Mouse (Mus musculus) left cerebral cortex, postnatal 25 days (tissue): Measurements from ENCODE around the gene Ppil3. TPM values are rescaled to one million over a fixed set of nuclear protein-coding genes. Genes with fewer than 3 reads are reported as not detected.

Source experiments
- DNase-seq, 2 experiments: peaks; one replicate each; pipeline ENCODE4 v3.0.0; 2022; ENCODE audit warnings: low spot score in 2 of 2, mixed read lengths in 1 of 2
- intact Hi-C: fragments of 180-260 bp; cut with DNase I; formaldehyde crosslinking; loops from one replicate; pipeline ENCODE4 v1.15.1; 2025
- total RNA-seq, 2 experiments: library from RNA; stranded (reverse); gene quantifications; 2 replicates each; pipeline ENCODE4 v1.2.3; 2021

The Ppil3 gene
- total RNA-seq, 2 experiments from 2014 or later, result 27.1 to 27.8 TPM

GRCm38 (mm10) chr1:58410776-58411175 lies 34.5 kb downstream of the Ppil3 start:
- intact Hi-C loops, result no loop called here
- DNase-seq, result no peak

DNA sequence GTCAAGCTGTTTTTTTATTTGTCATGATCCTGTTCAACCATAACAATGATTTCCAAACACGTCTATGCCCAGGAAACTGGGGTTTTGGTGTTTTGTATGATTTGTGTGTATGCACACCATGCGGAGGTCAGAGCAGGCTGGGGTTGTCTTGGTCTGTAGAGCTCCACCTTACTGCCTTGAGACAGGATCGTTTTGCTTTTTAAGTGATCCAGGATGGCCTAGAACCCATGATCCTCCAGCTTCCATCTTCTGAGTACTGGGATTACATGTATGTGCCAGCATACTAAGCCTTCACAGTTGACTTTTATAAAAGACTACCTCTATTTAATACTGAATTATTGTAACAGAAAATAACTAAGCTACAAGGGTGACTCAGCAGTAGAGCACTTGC lies 35.1 kb downstream of the Ppil3 start:
- intact Hi-C loops, result no loop called here

DNA sequence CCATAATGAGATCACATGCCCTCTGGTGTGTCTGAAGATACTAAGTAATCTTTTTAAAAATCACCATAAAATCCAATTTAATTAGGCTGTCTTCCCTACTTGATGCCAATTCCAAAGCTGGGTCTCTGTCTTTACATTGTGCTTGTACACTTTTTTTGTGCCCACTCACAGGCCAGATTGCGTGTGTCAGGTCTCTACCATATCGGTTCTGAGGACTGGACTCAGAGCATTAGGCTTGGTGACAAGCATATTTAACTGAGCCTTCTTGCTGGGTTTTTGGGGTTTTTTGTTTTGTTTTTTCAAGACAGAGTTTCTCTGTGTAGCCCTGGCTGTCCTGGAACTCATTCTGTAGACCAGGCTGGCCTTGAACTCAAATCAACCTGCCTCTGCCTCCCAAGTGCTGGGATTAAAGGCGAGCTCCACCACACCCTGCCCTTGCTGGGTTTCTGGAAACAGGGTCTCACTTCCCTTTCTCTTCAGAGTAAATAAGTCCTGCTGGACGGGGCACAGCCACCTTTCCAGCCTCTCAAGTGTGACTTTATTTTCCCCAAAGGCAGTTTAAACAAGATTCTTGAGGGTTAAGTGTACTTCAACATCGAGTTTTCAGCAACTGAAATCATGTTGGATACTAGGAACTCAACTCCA lies 35.6 kb downstream of the Ppil3 start:
- no peak for DNase-seq
- intact Hi-C loops, result no loop called here

More for the DNA sequence above, 35.1 kb downstream of the Ppil3 start:
- no peak for DNase-seq

DNA sequence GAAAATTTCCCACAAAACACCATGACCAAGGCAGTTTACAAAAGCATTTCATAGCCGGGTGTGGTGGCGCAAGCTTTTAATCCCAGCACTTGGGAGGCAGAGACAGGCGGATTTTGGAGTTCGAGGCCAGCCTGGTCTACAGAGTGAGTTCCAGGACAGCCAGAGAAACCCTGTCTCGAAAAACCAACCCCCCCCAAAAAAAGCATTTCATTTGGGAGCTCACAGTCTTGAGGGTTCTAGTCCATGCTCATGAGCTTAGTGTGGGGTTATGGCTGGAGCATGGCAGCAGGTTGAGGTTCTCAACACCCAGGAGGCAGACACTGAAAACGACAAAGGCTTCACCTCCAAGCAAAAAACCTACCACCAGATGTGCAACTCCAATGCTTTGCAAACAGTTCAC lies 37.1 kb downstream of the Ppil3 start:
- intact Hi-C loops, result no loop called here
- DNase-seq, result no peak

DNA sequence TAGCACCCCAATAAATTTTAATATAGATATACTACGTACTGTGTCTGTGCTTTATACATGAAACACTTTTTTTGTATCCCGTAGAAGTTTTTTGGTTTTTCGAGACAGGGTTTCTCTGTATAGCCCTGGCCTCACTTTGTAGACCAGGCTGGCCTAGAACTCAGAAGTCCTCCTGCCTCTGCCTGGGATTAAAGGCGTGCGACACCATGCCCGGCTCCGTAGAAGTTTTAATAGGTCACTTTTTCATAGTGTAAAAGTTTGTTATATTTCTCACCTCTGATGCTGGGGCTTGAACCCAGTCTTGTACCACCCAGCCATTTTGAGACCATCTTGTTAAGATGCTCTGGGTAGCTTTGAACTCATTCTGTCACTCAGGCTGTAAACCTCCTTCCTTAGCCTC lies 38.0 kb downstream of the Ppil3 start:
- intact Hi-C loops, result no loop called here
- DNase-seq, result no peak

DNA sequence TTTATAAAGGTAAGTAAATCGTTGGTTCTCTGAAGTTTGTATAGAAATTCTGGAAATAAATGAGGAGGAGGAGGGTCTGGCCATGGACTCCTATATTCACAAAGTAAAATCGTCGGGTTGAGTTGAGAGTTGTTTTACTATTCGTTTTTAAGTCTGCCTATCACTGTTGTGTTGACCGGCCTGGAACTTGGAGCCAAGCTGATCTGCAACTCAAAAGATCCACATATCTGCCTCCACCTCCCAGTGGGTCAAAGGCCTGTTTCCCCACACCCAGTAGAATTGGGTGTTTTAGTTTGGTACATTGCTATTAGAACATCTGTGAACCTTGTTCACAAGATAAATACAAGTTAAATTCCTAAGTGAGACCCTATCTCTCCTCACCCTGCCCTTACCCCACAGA lies 41.5 kb downstream of the Ppil3 start:
- intact Hi-C loops, result loop anchor here (2.0 kb wide), 1 partner anchor 13 kb away; no protein-coding TSS in a partner anchor
- DNase-seq, result no peak

- no peak for DNase-seq
- intact Hi-C loops, result no loop called here
Measured at GRCm38 (mm10) chr1:58401396-58401795, 43.9 kb downstream of the Ppil3 start.

DNA sequence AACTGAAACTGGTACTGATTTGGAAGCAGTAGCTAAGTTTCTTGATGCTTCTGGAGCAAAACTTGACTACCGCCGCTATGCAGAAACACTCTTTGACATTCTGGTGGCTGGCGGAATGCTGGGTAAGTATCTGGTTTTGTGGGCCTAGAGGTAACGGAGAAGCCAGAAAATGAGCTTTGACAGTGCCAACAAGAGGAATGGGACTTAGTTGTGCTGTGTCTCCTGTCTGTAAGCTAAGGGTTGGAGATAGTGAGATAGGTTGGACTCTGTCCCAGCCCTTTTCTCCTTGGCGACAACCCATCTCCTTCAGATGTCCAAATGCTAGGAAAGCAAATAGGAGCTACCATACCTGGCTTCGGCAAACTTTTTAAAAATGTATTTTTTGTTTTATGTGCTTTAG lies 47.6 kb downstream of the Ppil3 start:
- no peak for DNase-seq
- intact Hi-C loops, result loop anchor here (10.0 kb wide), 1 partner anchor 973 kb away; no protein-coding TSS in a partner anchor

GRCm38 (mm10) chr1:58396179-58396578 lies 49.1 kb downstream of the Ppil3 start:
- no peak for DNase-seq
- intact Hi-C loops, result loop anchor here (10.0 kb wide), 1 partner anchor 971 kb away; no protein-coding TSS in a partner anchor

DNA sequence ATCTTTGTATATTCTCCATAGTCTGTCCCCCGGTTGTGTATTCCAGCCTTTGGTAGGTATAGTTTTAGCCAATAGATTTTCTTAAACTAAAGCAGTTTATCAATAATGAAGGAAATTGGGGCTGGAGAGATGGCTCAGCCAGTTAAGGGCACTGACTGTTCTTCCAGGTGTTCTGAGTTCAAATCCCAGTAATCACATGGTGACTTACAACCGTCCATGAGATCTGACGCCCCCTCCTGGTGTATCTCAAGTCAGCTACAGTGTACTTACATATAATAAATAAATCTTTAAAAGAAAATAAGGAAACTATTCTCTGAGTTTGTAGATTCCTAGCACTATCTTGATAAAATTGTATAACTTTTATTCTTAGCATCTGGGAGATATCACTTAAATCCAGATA lies 49.9 kb downstream of the Ppil3 start:
- no peak for DNase-seq

GRCm38 (mm10) chr1:58393284-58394195 lies 51.7 kb downstream of the Ppil3 start:
- intact Hi-C loops, result loop anchor here (2.0 to 10.0 kb wide), 2 partner anchors 51 to 969 kb away; partner anchors contain the start of genes Nif3l1 and Ppil3
- peak; percentile 56 to 66 for DNase-seq

More for the DNA sequence above, 49.9 kb downstream of the Ppil3 start:
- intact Hi-C loops, result loop anchor here (10.0 kb wide), 1 partner anchor 971 kb away; no protein-coding TSS in a partner anchor

- intact Hi-C loops, result loop anchor here (2.0 to 10.0 kb wide), 2 partner anchors 52 to 968 kb away; partner anchors contain the start of genes Nif3l1 and Ppil3
- peak; percentile 90 to 93 for DNase-seq
Measured at GRCm38 (mm10) chr1:58392652-58393283, 52.5 kb downstream of the Ppil3 start, which contains the start of gene Bzw1. Gene Bzw1, plus strand, starts transcription at chr1:58392898.

- intact Hi-C loops, result loop anchor here (2.0 to 10.0 kb wide), 2 partner anchors 53 to 967 kb away; partner anchors contain the start of genes Nif3l1 and Ppil3
- no peak for DNase-seq
Measured at GRCm38 (mm10) chr1:58392268-58392651, 53.0 kb downstream of the Ppil3 start.

DNA sequence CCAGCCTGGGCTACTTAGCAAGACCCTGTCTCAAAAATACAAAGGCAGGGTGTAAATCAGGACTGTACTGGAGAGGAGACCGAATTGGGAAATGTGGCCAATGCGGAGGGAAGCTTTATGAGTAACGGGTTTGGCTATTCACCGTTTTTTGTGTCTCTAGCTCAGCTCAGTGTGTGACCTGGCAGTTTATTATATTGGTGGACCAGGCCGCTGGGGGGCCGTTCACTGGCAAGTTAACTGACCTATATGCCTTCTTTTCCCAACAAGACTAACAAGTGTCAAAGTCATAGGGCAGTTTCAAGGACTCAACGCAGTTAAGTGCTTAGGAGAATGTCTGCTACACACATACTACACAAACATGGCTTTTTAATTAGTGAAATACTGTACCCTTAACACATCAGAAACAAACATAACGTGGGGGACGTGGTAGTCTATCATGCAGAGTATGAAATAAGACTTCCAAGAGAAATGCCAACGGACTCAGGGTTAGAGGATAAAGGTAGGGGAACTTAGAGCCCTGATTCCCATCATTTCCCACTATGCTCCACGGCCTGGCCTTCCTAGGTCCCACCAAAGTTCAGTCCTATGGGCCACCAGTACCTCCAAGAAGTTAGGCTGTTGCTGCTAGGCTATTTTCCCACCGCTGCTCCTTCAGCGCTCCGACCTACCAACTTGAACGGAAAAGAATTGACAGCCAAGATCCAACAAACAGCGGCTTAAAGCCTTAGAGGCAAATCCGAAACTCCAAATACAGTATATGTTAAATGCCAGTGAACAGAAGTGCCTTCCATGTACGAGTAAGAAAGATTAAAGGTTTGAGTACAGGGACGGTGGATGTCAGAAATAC lies 53.6 kb downstream of the Ppil3 start:
- DNase-seq, result peak in 1 of 2 experiments; percentile 8
- intact Hi-C loops, result loop anchor here (2.0 to 10.0 kb wide), 2 partner anchors 53 to 967 kb away; partner anchors contain the start of genes Nif3l1 and Ppil3

GRCm38 (mm10) chr1:58382586-58383281 lies 62.6 kb downstream of the Ppil3 start:
- no peak for DNase-seq
- intact Hi-C loops, result no loop called here
